Mouse (Mus musculus) heart, adult 11 months (tissue): ENCODE data around the gene Unc5c.

Source experiments
- DNase-seq: peaks from one replicate; pipeline ENCODE4 v3.0.0; 2022

Unc5c gene

GRCm38 (mm10) chr3:141465104-141465705 is at the start of gene Unc5c:
Gene Unc5c, plus strand, starts transcription at chr3:141465216.
- DNase-seq: peak; percentile 97

GRCm38 (mm10) chr3:141457475-141457874 is 7.5 kb upstream of the Unc5c start:
- no peak for DNase-seq

- DNase-seq: no peak
Observed at GRCm38 (mm10) chr3:141462482-141462881, 2.5 kb upstream of the Unc5c start.

GRCm38 (mm10) chr3:141464691-141465103 is 319 bp upstream of the Unc5c start:
- peak; percentile 94 for DNase-seq

- peak; percentile 88 for DNase-seq
Observed at GRCm38 (mm10) chr3:141466061-141466460, 1.0 kb downstream of the Unc5c start.

- DNase-seq: no peak
Observed at GRCm38 (mm10) chr3:141466727-141467335, 1.8 kb downstream of the Unc5c start.

GRCm38 (mm10) chr3:141469338-141469737 is 4.3 kb downstream of the Unc5c start:
- no peak for DNase-seq

- no peak for DNase-seq
Observed at GRCm38 (mm10) chr3:141473205-141473604, 8.2 kb downstream of the Unc5c start.

GRCm38 (mm10) chr3:141475389-141475788 is 10.4 kb downstream of the Unc5c start:
- no peak for DNase-seq

- DNase-seq: no peak
Observed at GRCm38 (mm10) chr3:141475919-141476318, 10.9 kb downstream of the Unc5c start.

GRCm38 (mm10) chr3:141476670-141477069 is 11.7 kb downstream of the Unc5c start:
- no peak for DNase-seq

GRCm38 (mm10) chr3:141482465-141482864 is 17.4 kb downstream of the Unc5c start:
- no peak for DNase-seq

- no peak for DNase-seq
Observed at GRCm38 (mm10) chr3:141483665-141484431, 18.8 kb downstream of the Unc5c start.

- no peak for DNase-seq
Observed at GRCm38 (mm10) chr3:141485218-141485617, 20.2 kb downstream of the Unc5c start.

- DNase-seq: no peak
Observed at GRCm38 (mm10) chr3:141490647-141491046, 25.6 kb downstream of the Unc5c start.

- peak; percentile 93 for DNase-seq
Observed at GRCm38 (mm10) chr3:141491272-141491950, 26.4 kb downstream of the Unc5c start.

- no peak for DNase-seq
Observed at GRCm38 (mm10) chr3:141491951-141492310, 26.9 kb downstream of the Unc5c start.

GRCm38 (mm10) chr3:141493000-141493399 is 28.0 kb downstream of the Unc5c start:
- no peak for DNase-seq

GRCm38 (mm10) chr3:141498348-141499056 is 33.5 kb downstream of the Unc5c start:
- no peak for DNase-seq

- DNase-seq: no peak
Observed at GRCm38 (mm10) chr3:141501845-141502505, 37.0 kb downstream of the Unc5c start.

GRCm38 (mm10) chr3:141503331-141503730 is 38.3 kb downstream of the Unc5c start:
- no peak for DNase-seq

GRCm38 (mm10) chr3:141509772-141510171 is 44.8 kb downstream of the Unc5c start:
- DNase-seq: no peak
